Mouse (Mus musculus): ENCODE results near the gene Kifc1.
A peak's percentile ranks its signal among the peaks of the same experiment; 100 is the strongest.

Gene Kifc1

DNA sequence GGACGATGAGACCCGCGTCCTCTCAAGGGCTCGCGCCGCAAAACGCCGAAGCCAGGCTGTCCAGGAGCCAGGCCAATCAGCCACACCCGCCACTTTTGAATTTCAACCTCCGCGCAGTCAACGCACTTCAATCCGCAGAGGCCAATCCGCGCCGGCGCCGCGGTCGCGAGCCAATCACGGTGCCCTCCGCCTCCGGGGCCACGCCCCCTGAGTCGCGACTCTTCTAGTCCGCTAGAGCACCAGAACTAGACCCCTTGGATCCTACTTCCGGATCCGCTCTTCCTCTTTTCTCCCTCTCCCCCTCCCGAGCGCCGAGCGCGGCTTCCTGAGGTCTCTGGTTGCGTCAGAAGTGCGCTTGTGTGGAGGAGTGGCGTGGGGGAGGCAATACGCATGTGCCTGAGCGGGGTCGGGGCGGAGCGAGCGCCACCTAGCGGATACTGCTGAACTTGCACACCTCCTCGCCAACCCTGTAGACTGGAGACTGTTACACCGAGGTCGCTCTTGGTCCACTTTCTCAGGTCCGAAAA is at the start of gene Kifc1:
Kifc1 (minus strand) TSS at position 129 of the 527 bp plus-strand sequence.
- DNase-seq, result peak; percentile 100

DNA sequence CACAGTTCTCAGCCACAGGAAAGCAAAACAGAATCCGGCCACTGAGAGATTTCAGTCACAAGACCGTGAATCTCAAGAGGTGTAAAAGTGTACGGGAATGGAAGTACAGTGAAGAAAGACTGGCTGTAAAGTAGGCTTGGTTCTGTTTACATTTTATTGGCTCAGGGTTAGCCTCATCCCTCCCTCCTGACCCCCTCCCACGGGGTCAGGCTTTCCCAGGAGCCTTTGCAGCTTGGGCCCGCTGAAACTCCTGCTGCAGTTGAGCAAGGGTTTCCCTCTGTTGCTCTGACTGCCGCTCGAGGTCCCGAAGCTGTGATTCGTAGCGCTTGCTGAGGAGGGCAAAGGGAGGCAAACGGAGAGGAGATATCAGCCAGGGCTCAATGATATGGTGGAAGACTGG is 48.3 kb upstream of the Kifc1 start:
- DNase-seq, result no peak

DNA sequence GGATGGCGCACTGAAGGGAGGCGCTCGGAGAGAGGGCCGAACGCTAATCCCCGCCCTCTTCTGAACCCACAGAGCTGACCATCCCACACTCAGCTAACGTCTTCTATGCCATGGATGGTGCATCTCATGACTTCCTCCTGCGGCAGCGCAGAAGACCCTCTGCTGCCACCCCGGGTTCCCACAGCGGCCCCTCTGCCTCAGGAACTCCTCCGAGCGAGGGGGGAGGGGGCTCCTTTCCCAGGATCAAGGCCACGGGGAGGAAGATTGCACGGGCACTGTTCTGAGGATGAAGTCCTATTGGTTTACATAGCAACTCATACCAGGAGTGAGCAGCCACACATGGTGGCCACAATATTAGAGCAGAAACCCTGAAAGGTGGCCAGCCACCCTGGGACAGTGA is 46.5 kb upstream of the Kifc1 start:
- no peak for DNase-seq

DNA sequence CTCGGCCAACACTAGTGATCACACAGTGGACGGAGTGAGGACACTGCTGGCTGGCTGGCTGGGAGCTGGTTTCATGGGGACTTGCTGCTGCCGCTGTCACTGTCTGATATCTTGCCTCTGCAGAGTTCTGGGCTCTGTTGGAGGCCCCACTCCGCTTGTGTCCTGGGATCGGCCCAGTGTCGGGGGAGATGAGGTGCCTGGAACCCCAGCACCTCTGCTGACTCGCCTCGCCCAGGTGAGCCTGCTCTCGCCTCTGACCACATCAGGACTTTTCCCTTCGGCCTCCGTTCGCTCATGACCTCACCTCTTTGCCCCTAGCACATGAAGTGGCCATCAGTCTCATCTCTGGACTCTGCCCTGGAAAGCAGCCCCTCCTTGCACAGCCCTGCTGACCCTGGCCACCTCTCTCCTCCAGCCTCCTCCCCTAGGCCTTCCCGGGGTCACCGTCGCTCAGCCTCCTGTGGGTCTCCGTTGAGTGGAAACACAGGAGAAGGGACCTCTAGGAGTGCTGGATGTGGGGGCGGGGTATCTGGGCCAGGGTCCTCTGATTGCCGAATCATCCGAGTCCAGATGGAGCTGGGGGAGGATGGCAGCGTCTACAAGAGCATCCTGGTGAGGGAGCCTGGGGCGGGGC is 45.1 kb upstream of the Kifc1 start:
- DNase-seq, result no peak

DNA sequence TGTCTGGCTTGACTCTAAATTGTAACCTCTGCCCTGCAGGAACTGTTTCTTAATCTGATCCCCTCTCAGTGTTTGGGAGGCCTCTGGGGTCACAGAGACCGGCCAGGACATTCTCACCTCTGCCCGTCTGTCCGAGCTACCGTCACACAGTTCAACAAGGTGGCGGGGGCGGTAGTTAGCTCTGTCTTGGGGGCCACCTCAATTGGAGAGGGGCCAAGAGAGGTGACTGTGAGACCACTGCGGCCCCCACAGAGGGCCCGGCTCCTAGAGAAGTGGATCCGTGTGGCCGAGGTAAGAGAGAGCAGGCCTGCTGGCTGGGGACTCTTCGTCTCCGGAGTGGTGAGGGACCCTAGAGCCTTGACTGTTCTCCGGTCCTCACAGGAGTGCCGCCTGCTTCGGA is 42.5 kb upstream of the Kifc1 start:
- DNase-seq, result no peak

DNA sequence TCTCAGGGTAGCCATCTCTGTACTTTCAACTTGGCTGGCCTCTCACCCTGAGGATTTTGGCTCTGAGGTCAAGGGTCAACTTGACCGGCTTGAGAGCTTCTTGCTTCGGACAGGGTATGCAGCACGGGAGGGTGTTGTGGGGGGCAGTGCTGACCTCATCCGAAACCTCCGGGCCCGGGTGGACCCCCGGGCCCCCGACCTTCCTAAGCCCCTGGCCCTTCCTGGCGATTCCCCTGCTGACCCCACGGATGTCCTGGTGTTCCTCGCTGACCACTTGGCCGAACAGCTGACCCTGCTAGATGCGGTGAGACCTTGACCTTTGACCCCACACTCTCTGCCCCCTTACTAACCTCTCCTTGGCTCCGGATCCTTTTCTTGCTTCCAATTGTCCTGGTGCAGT is 42.0 kb upstream of the Kifc1 start:
- DNase-seq, result no peak

DNA sequence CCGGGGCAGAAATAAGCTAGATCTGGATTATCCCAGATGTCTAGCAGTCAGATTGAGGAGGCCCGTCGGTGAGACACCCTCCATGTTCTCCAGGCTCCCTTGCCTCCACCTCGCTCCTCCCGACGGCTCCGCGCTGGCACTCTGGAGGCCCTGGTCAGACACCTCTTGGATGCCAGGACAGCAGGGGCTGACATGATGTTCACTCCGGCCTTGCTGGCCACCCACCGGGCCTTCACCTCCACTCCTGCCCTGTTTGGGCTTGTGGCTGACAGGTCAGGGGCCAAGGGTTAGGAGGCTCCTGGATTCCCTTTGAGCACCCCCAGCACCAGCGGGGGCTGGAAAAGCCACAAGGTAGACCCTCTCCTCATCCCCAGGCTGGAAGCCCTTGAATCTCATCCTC is 41.5 kb upstream of the Kifc1 start:
- DNase-seq, result no peak

DNA sequence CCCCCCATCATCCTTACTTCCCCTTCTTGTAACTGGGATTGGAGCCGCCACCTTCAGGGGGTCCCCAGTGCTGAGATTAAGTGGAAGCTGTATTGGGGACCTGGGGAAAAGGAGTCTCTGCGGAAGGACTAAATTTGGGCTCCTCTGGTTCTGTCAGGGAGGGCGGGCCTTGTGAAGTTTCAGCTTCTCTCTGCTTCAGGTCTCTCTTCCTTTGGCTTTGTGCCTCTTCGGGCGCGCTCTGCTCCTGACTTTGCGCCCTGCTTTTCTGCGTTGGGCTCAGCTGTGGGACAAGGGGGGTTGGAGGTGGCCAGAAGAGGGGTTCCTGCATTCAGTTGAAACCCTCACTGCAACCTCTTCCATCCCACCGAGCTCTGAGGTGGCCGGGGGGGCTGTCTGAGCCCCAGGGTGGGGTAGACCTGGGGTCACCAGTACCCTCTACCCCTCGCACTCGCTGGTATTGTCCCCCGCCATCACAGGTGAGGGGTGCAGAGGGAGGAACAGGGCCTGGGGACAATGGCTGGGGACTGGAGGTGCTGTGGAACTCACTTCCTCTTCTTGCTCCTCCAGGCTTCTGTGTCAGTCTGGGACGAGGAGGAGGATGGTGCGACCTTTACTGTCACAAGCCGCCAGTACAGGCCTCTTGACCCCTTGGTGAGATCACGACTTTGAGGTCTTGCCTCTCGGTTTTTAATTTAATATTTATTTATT is 40.9 kb upstream of the Kifc1 start:
- no peak for DNase-seq

DNA sequence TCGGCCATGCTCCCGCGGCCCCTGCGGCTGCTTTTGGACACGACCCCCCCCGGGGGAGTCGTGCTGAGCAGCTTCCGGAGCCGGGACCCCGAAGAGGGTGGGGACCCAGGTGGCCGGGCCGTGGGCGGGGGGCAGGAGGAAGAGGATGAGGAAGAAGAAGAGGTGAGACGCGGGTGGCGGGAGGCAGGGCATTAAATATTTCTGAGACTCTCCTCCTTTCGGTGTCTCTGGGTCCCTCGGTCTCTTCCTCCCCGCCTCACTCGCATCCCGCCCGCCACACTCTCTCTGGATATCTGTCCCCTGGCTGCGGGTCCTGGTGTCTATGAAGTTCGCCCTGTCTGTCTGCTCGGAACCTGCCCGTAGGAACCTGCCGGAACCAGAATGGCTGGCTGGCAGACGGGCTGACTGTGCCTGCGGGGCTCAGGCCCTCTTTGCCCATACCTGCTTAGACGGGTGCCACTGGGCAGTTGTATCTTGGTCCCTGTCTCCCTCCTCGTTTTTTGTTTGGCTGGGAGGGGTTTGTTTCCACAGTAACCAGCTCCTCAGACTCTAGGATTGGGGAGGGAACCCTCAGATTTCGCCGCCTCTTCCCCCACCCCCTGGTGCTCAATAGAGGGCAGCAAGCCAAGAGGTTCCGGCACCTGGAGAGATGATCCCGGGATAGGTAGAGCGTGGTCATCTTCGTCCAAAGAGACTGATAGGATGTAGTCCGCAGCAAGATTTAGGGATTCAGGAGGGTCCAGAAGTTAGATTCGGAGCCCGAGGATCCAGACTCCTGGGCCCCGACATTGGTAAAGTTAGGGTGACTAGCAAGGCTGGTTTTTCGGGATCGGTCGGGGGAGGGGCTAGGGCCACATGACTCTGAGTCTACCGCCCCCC is 40.1 kb upstream of the Kifc1 start:
- DNase-seq, result peak; percentile 43

DNA sequence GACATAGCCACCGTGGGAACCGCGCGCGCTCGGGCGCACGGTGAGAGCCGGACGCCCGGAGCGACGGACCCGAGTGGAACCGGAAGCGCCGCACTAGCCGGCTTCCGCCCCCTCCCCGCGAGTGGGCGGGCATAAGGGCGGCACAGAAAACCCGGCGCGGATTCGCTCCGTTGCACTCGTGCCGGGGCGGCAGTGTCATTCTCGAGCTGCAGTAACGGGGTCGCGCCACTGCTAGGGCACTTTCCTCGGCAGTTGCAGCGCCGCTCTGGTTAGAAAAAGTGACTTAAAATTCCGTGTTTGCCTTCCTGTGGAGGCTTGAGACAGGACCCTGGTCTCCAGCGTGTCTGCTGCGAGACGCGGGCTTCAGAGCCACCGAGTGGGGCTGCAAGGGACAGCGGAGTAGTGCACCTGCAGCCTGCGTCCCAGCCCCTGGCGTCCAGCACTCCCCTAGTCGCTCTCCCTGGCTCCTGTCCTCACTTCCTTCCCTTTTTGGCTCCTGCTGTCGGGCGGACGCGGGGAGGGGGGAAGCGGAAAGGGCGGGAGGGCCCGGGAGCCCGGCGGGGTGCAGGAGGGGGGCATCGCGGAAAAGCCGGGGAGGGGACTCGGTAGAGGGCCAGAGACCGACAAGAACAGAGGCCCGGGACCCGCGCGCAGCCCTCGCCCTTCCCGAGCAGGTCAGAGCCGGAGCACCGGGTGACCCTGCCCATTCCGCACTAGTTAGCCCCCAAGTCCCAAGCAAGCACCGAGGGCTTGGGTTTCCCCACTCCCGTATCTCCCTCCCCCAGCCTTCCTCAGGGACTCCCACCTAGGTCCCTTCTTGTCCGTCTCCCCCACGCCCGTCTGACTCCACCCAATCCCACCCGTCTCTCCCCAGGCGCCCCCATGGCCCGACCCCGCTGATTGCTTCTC is 39.2 kb upstream of the Kifc1 start, which contains the start of gene Rgl2:
Rgl2 (plus strand) TSS at position 173 of the 909 bp plus-strand sequence.
- DNase-seq, result peak; percentile 97

DNA sequence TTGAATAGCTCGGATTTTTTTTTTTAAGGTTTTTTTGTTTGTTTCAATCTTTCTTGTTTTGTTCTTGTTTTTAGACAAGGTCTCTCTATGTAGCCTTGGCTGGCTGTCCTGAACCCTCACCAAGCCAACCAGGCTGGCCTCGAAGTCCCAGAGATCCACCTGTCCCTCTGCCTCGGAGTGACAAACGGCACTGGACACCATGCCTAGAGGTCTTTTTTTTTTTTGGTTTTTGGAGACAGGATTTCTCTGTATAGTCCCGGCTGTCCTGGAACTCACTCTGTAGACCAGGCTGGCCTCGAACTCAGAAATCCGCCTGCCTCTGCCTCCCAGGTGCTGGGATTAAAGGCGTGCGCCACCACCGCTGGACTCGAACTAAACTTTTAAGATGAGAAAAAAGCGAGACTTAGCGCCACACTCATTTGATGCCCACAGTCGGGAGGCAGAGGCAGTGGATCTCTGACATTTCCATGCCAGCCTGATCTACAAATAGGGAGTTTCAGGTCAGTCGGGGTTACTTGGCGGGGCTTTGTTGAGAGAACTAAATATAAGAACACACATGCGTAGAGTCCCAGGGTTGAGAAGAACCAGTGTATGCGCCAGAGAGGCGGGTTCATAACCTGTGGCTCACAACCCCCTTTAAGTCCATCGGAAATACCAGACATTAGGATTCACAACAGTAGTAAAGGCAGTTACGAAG is 37.9 kb upstream of the Kifc1 start:
- DNase-seq, result no peak

DNA sequence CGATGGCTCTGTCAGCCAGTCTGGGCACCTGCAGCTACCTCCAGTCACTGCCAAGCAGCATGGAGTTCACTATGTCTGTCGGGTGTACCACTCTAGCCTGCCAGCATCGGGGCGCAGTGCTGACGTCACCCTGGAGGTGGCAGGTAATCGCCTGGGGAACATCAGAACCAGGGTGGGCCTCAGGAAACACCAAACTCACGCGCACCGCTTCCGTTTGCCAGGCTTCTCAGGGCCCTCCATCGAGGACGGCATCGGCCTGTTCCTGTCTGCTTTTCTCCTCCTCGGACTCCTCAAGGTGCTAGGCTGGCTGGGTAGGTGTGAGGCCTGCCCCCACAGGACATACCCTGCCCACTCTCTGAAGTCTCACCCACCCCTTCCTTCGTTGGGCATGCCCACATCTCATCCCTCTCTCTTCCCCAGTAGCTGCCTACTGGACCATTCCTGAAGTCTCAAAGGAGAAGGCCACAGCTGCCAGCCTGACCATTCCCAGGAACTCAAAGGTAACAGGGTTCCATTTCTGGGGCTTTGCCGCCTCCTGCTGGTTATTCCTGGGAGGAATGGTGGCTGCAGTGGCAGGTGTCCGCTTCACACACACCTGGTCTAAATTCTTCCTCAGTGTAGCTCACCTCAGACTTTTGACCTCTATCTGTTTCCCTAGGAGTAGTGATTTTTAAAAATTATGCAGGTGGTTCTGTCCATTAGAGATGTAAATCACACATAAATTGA is 35.9 kb upstream of the Kifc1 start:
- DNase-seq, result peak; percentile 39

DNA sequence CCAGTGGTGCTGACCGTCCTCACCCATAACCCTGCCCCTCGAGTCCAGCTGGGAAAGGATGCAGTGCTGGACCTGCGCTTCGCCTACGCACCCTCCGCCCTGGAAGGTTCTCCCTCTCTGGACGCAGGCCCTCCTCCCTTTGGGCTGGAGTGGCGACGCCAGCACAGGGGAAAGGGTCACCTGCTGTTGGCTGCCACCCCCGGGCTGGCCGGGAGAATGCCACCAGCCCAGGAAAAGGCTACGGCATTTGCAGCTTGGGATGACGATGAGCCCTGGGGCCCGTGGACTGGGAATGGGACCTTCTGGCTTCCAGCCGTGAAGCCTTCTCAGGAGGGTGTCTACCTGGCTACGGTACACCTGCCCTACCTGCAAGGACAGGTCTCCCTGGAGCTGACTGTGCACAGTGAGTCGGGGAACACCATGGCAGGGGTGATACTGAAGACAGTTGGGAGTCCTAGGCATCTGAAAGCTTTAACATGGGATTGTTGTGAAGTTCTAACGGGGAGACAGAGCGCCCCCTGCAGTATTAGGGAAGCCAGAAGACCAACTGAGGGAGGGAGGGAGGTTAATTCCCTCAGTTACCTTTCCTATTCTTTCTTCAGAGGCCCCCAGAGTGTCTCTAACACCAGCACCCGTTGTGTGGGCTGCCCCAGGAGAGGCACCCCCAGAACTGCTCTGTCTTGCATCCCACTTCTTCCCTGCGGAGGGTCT is 35.1 kb upstream of the Kifc1 start:
- DNase-seq, result no peak

DNA sequence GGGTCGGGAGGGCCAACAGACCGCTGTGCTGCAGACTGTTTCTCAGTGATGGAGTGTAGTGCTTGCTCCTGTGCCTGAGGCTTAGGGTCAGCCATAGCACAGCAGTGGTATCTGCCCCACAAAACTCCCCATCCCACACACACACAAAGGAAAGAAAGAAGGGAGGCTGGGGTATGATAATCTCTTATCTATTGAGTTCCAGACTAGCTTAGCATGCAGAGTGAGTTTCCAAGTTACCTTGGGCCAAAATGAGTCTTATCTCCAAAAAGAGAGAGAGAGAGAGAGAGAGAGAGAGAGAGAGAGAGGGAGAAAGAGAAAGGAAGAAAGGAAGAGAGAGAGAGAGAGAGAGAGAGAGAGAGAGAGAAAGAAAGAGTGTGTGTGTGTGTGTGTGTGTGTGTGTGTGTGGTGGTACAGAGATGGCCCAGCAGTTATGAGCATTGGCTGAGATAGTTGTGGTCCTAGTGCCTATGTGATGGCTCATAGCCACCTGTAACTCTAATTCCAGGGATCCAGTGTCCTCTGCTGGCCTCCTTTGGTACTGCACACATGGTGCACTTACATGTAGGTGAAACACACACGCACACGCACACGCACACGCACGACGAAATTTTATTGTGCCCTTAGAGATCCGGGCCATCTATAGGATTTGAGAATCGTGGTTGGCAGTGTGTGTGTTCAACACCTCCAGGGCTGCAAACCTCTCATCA is 34.3 kb upstream of the Kifc1 start:
- DNase-seq, result peak; percentile 53

DNA sequence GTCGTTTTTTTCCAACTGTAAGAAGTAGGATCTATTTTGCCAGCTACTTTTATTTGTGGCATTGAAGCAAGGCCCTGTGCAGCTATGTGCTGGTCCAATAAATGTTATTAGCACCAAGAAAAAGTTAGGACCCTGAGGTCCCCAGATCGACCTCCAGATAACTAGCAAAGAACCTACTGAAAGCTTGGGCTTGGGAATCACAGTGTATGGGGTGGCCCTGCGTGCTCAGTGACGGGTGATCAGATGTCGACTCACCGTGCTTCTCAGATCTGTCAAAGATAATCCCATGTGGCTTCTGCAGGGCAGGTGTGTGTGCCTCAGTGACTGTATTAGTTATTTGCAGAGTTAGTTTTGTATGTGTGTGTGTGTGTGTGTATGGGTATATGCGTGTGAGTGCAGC is 30.9 kb upstream of the Kifc1 start:
- no peak for DNase-seq

DNA sequence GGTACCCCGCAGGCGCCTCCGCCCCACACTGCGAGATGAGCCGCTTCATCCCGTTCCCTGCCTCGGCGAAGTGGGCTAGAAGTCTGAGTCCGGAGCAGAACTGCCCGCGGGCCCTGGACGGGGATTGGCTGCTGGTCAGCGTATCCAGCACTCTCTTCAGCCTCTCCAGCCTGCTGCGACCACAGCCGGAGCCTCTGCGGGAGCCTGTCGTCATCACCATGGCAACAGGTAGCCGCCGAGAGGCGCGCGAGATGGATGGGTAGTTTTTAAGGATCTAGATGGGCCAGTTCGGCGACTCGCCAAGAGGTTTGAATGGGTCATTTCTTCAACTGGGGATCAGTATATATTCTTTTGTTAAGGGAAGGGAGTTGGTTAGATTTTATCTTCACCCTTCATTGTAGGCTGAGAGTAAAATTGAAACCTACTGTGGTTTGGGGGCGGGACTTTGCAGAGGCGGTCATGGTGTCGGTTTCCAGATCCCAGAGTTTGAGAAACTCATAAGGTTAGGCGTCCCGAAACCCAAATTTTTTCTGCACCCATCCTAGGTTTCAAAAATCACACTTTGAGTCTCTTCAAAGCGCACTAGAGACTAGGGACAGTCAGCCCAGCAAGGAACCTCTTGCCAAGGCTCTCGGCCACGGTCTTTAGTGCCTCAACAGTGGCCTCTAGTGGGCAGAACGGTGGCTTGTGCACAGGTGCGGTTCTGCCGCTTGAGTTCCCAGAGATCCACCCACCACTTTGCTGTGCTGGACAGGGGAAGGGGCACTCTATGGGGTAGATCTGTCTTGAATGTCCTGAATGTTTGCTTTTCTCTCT is 30.0 kb upstream of the Kifc1 start:
- peak; percentile 89 for DNase-seq

DNA sequence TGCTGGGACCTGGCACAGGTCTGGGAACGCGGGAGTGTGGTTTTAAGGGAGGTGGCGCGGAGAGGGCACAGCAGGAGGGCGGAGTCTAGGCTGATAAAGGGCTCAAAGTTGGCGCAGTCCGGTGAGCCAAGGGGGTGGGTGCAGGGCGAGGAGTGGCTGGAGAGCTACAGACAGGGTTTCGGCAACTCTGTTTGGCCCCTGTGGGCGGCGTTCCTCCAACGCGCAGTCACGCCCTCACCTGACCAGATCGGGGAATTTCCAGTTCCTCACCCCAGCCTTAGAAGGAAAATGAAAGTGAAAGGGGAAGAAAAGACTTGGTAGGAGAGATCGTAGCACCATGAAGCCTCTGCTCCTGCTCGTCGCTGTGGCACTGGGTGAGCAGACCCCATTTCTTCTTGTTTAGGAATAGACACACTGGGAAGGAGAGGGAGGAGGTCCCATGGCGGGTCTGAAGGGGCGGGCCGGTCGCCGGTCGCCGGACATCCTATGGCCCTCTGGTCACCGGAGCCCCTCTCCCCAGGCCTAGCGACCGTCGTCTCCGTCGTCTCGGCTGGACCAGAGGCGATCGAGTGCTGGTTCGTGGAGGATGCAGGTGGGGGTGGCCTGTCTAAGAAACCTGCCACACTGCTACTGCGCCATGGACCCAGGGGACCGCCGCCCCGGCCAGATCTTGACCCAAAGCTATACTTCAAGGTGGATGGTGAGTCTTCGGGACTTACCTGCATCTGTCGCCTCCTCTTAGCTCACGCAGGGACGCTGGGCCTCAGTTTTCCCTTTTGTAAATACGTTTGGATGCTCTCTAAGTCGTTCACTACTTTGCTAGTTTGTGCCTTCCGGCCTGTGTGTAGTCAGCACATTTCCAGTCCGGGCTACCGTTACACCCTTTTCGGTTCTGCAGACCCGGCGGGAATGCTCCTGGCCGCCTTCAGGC is 29.2 kb upstream of the Kifc1 start:
- DNase-seq, result peak; percentile 46
